Mouse (Mus musculus) midbrain, postnatal 0 days (tissue): ENCODE results near the gene Cbr2. TPM values are rescaled to one million over a fixed set of nuclear protein-coding genes. Genes with fewer than 3 reads are reported as not detected.

ENCODE experiments used
- ATAC-seq: fragments of 200-750 bp; cut with Nextera tagmentation; 2 replicates; pipeline ENCODE4 v1.8.0; 2017; ENCODE audit warnings: moderate number of reproducible peaks, mild to moderate bottlenecking, moderate TSS enrichment, moderate library complexity; ENCODE audit not compliant: low FRiP score
- DNase-seq: peaks from one replicate; pipeline ENCODE4 v3.0.0-alpha.2; 2015; ENCODE audit warnings: low spot score
- H3K27ac ChIP-seq: fragments of 300-500 bp; sonication (generic); 2 replicates; pipeline ENCODE4 v1.5.1; 2014; ENCODE audit warnings: low read depth, mild to moderate bottlenecking, low read length, mixed read lengths
- H3K27me3 ChIP-seq: fragments of 300-500 bp; sonication (generic); 2 replicates; pipeline ENCODE4 v1.6.1; 2014; ENCODE audit warnings: low read length, control low read depth, mixed read lengths; ENCODE audit not compliant: insufficient read depth
- H3K36me3 ChIP-seq: fragments of 300-500 bp; sonication (generic); 2 replicates; pipeline ENCODE4 v1.6.1; 2014; ENCODE audit warnings: low read length, control low read depth, mixed read lengths; ENCODE audit not compliant: insufficient read depth
- H3K4me1 ChIP-seq: fragments of 300-500 bp; sonication (generic); 2 replicates; pipeline ENCODE4 v1.6.1; 2014; ENCODE audit warnings: mild to moderate bottlenecking, control low read depth, antibody characterized with exemption, low read length, mixed read lengths; ENCODE audit not compliant: insufficient read depth
- H3K4me2 ChIP-seq: fragments of 300-500 bp; sonication (generic); 2 replicates; pipeline ENCODE4 v1.6.1; 2014; ENCODE audit warnings: low read depth, mild to moderate bottlenecking, low read length, mixed read lengths; ENCODE audit not compliant: poor library complexity, severe bottlenecking
- H3K4me3 ChIP-seq: fragments of 300-500 bp; sonication (generic); 2 replicates; pipeline ENCODE4 v1.5.1; 2014; ENCODE audit warnings: low read depth, mild to moderate bottlenecking, low read length, moderate library complexity
- H3K9ac ChIP-seq: fragments of 300-500 bp; sonication (generic); replicated peaks from 2 replicates; pipeline ENCODE4 v1.6.1; 2014; ENCODE audit warnings: mild to moderate bottlenecking, low read length, moderate library complexity, mixed read lengths; ENCODE audit not compliant: poor library complexity, severe bottlenecking
- H3K9me3 ChIP-seq: fragments of 300-500 bp; sonication (generic); 2 replicates; pipeline ENCODE4 v1.6.1; 2016; ENCODE audit warnings: low read length, control low read depth
- CTCF ChIP-seq: IDR thresholded peaks from 2 replicates; pipeline ENCODE4 v1.5.1; 2016; ENCODE audit warnings: antibody characterized with exemption, mild to moderate bottlenecking
- whole genome bisulfite sequencing: fragments of 180-500 bp; shearing (Covaris S2); extraction: QIAGEN DNeasy Blood & Tissue Kit; methylation state at CpG from one replicate; pipeline ENCODE4 v1.1.7; 2014; 5-methylcytosine and 5-hydroxymethylcytosine counted together
- polyA plus RNA-seq: library from polyadenylated mRNA; unstranded; fragments of >200 nt; fragmentation: Nextera tagmentation; extraction: Ambion mirVana; gene quantifications from 2 replicates; pipeline ENCODE4 v1.2.1, GENCODE M21; 2015
- total RNA-seq: library from RNA; depleted of rRNA; stranded (reverse); fragments of >200 nt; gene quantifications from 2 replicates; pipeline ENCODE4 v1.2.3, GENCODE M21; 2014

Cbr2 gene
- total and polyA plus RNA-seq, 2 experiments from 2014 or later = 3.6 to 4.4 TPM

- WGBS = 87% methylated on average over 9 of the region's 9 CpGs
- no peak for TF ChIP-seq CTCF
- H3K27ac ChIP-seq = no peak overlapping the region
- no peak overlapping the region for H3K9ac ChIP-seq
- ATAC-seq (no peak), DNase-seq (no peak)
- no peak overlapping the region for H3K4me2 ChIP-seq
- H3K4me3 ChIP-seq = no peak overlapping the region
- peaks cover 15% of the 10 kb centered on the region; the same call in 1 of the 2 replicates for H3K4me1 ChIP-seq
- H3K36me3 ChIP-seq = peaks cover 35% of the 10 kb centered on the region
- H3K27me3 ChIP-seq = no peaks in the 10 kb centered on the region
- H3K9me3 ChIP-seq = no peaks in the 10 kb centered on the region
These were observed 12.7 kb downstream of the Cbr2 start for GRCm38 (mm10) chr11:120719242-120719641.

- no peaks in the 10 kb centered on the region for H3K9me3 ChIP-seq
- no peak overlapping the region for H3K4me3 ChIP-seq
- no peak overlapping the region for H3K27ac ChIP-seq
- H3K4me1 ChIP-seq = peaks cover 16% of the 10 kb centered on the region; the same call in 1 of the 2 replicates
- no peaks in the 10 kb centered on the region for H3K27me3 ChIP-seq
- no peak overlapping the region for H3K9ac ChIP-seq
- DNase-seq (no peak), ATAC-seq (no peak)
- 94% methylated on average over 9 of the region's 9 CpGs for WGBS
- no peak for TF ChIP-seq CTCF
- H3K4me2 ChIP-seq = peak overlapping the region; percentile 97
- H3K36me3 ChIP-seq = peaks cover 38% of the 10 kb centered on the region
These were observed 16.8 kb downstream of the Cbr2 start for GRCm38 (mm10) chr11:120715131-120715530.

- TF ChIP-seq CTCF = no peak
- 58% methylated on average over 10 of the region's 10 CpGs for WGBS
These were observed 17.4 kb downstream of the Cbr2 start for GRCm38 (mm10) chr11:120714546-120714945.

GRCm38 (mm10) chr11:120713580-120714518 lies 18.1 kb downstream of the Cbr2 start, which contains the start of the genes Cenpx and Lrrc45:
Gene Cenpx (minus strand): TSS chr11:120713738.
Gene Lrrc45 (plus strand): TSS chr11:120713925.
- peak within 1 kb of the TSS; percentile 97 for H3K4me2 ChIP-seq
- WGBS = 2% methylated on average over 53 of the region's 53 CpGs
- peaks cover 16% of the 10 kb centered on the region; the same call in 1 of the 2 replicates for H3K4me1 ChIP-seq
- H3K9me3 ChIP-seq = no peaks in the 10 kb centered on the region
- peak within 1 kb of the TSS; percentile 68 for H3K27ac ChIP-seq
- no peak for TF ChIP-seq CTCF
- H3K36me3 ChIP-seq = peaks cover 43% of the 10 kb centered on the region
- peak within 1 kb of the TSS; percentile 62 for H3K4me3 ChIP-seq
- peak within 1 kb of the TSS; percentile 72 for H3K9ac ChIP-seq
- H3K27me3 ChIP-seq = no peaks in the 10 kb centered on the region
- peak; percentile 95 for ATAC-seq
- peak; percentile 99 for DNase-seq

More at GRCm38 (mm10) chr11:120714546-120714945, 17.4 kb downstream of the Cbr2 start:
- peak overlapping the region; percentile 58; the same call in 1 of the 2 replicates for H3K27ac ChIP-seq
- DNase-seq (no peak), ATAC-seq (no peak)
- peak overlapping the region; percentile 72 for H3K9ac ChIP-seq
- no peaks in the 10 kb centered on the region for H3K9me3 ChIP-seq
- H3K4me1 ChIP-seq = peaks cover 16% of the 10 kb centered on the region; the same call in 1 of the 2 replicates
- peak overlapping the region; percentile 62 for H3K4me3 ChIP-seq
- H3K27me3 ChIP-seq = no peaks in the 10 kb centered on the region
- H3K4me2 ChIP-seq = peak overlapping the region; percentile 97
- H3K36me3 ChIP-seq = peaks cover 42% of the 10 kb centered on the region

GRCm38 (mm10) chr11:120712771-120713568 lies 18.9 kb downstream of the Cbr2 start:
- Histone ChIP-seq H3K36me3 (peaks cover 38% of the 10 kb centered on the region), H3K9me3 (no peaks in the 10 kb centered on the region), H3K9ac (peak overlapping the region; percentile 64), H3K4me2 (peak overlapping the region; percentile 97), H3K27ac (peak overlapping the region; percentile 68), H3K4me1 (peaks cover 16% of the 10 kb centered on the region; the same call in 1 of the 2 replicates), H3K27me3 (no peaks in the 10 kb centered on the region), H3K4me3 (peak overlapping the region; percentile 62)
- TF ChIP-seq CTCF = peak; percentile 73
- ATAC-seq = peak; percentile 35
- WGBS = 1% methylated on average over 35 of the region's 38 CpGs
- peak; percentile 52 for DNase-seq
